Mouse (Mus musculus) hindbrain, embryonic 16.5 days (tissue): ENCODE measurements at regions not wholly inside any gene's neighbourhood (a gene's known extent, or its start where the extent isn't known, plus 50 kb on each side); places are given as distances from the start of the nearest gene placed in this dataset.

Experiments
- ATAC-seq: fragments of 200-750 bp; cut with Nextera tagmentation; 2 replicates; pipeline ENCODE4 v1.8.0; 2017; ENCODE audit warnings: moderate TSS enrichment, moderate library complexity
- H3K27ac ChIP-seq: fragments of 300-500 bp; sonication (generic); 2 replicates; pipeline ENCODE4 v1.5.1; 2014; ENCODE audit warnings: low read depth, mild to moderate bottlenecking, control low read depth, low read length, moderate library complexity
- H3K27me3 ChIP-seq: fragments of 300-500 bp; sonication (generic); replicated peaks from 2 replicates; pipeline ENCODE4 v1.6.1; 2014; ENCODE audit warnings: low read length; ENCODE audit not compliant: control insufficient read depth, insufficient read depth
- H3K36me3 ChIP-seq: fragments of 300-500 bp; sonication (generic); 2 replicates; pipeline ENCODE4 v1.6.1; 2014; ENCODE audit warnings: mild to moderate bottlenecking, low read length, moderate library complexity, mixed read lengths; ENCODE audit not compliant: control insufficient read depth, insufficient read depth
- H3K4me1 ChIP-seq: fragments of 300-500 bp; sonication (generic); 2 replicates; pipeline ENCODE4 v1.6.1; 2014; ENCODE audit warnings: low read depth, low read length; ENCODE audit not compliant: control insufficient read depth, insufficient read depth
- H3K4me2 ChIP-seq: fragments of 300-500 bp; sonication (generic); 2 replicates; pipeline ENCODE4 v1.6.1; 2014; ENCODE audit warnings: mild to moderate bottlenecking, low read length, control low read depth, moderate library complexity
- H3K4me3 ChIP-seq: fragments of 300-500 bp; sonication (generic); 2 replicates; pipeline ENCODE4 v1.5.1; 2014; ENCODE audit warnings: mild to moderate bottlenecking, low read length, control low read depth, moderate library complexity
- H3K9ac ChIP-seq: fragments of 300-500 bp; sonication (generic); 2 replicates; pipeline ENCODE4 v1.6.1; 2014; ENCODE audit warnings: low read depth, mild to moderate bottlenecking, control low read depth, low read length, moderate library complexity
- H3K9me3 ChIP-seq: fragments of 300-500 bp; sonication (generic); 2 replicates; pipeline ENCODE4 v1.6.1; 2014; ENCODE audit warnings: mild to moderate bottlenecking, low read length, moderate library complexity; ENCODE audit not compliant: control insufficient read depth
- WGBS: fragments of 180-500 bp; shearing (Covaris S2); extraction: QIAGEN DNeasy Blood & Tissue Kit; methylation state at CpG from one replicate; pipeline ENCODE4 v1.1.7; 2014; 5-methylcytosine and 5-hydroxymethylcytosine counted together

- Histone ChIP-seq H3K9me3 (no peaks in the 10 kb centered on the region), H3K9ac (no peak overlapping the region), H3K27ac (no peak overlapping the region), H3K4me3 (no peak overlapping the region), H3K4me2 (no peak overlapping the region), H3K36me3 (no peaks in the 10 kb centered on the region), H3K4me1 (peaks cover 19% of the 10 kb centered on the region), H3K27me3 (no peaks in the 10 kb centered on the region)
- ATAC-seq = no peak
- 74% methylated on average over 2 of the region's 2 CpGs for WGBS
Observed at GRCm38 (mm10) chr17:87501098-87501497, 54.4 kb upstream of the Calm2 start.

DNA sequence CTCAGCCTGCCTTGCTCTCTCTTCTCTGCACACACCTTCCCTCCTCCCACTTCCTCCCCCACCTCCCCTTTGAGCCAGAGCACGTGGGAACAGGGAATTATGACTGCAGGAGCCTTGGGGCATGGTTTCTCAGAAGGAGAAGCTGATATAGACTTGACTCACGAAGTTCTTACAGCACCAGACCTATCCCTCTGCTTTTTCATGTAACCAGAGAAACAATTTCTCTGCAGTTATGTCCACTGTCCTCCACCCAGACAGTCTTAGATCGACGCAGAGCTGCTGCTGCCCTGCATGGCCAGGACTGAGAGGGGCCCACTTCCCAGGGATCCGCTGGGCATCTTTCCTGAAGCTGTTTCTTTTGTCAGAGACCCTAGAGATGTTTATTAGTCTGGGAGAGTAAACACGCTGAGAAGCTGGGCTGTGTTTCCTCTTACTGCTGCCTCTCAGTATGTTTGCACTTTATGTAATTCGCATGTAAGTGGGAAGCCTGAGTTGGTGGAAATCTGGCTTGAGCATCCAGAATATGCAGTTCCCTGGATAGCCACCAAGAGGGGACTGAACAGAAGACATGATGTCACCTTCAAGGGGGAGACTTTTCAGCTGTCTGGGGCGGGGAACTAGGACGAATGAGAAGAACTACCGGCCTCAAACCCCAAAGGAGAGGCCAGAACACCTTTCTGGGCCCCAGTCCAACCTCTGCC lies 55.1 kb upstream of the Calm2 start:
- no peak overlapping the region for H3K4me2 ChIP-seq
- ATAC-seq = peak; percentile 28; the same call in 1 of the 2 replicates
- no peaks in the 10 kb centered on the region for H3K9me3 ChIP-seq
- no peaks in the 10 kb centered on the region for H3K36me3 ChIP-seq
- no peak overlapping the region for H3K9ac ChIP-seq
- no peak overlapping the region for H3K4me3 ChIP-seq
- H3K27me3 ChIP-seq = no peaks in the 10 kb centered on the region
- peaks cover 19% of the 10 kb centered on the region for H3K4me1 ChIP-seq
- peak overlapping the region; percentile 48 for H3K27ac ChIP-seq
- 29% methylated on average over 10 of the region's 10 CpGs for WGBS

GRCm38 (mm10) chr17:87502388-87503369 lies 55.9 kb upstream of the Calm2 start:
- Histone ChIP-seq H3K9ac (no peak overlapping the region), H3K4me2 (peak overlapping the region; percentile 24; the same call in 1 of the 2 replicates), H3K27ac (peak overlapping the region; percentile 48), H3K36me3 (no peaks in the 10 kb centered on the region), H3K9me3 (no peaks in the 10 kb centered on the region), H3K4me1 (peaks cover 19% of the 10 kb centered on the region), H3K27me3 (no peaks in the 10 kb centered on the region), H3K4me3 (no peak overlapping the region)
- peak; percentile 86 for ATAC-seq
- 23% methylated on average over 11 of the region's 14 CpGs for WGBS

GRCm38 (mm10) chr17:87503491-87503890 lies 56.8 kb upstream of the Calm2 start:
- Histone ChIP-seq H3K9ac (no peak overlapping the region), H3K4me1 (peaks cover 19% of the 10 kb centered on the region), H3K27ac (no peak overlapping the region), H3K4me2 (no peak overlapping the region), H3K9me3 (no peaks in the 10 kb centered on the region), H3K36me3 (no peaks in the 10 kb centered on the region), H3K27me3 (no peaks in the 10 kb centered on the region), H3K4me3 (no peak overlapping the region)
- 81% methylated on average over 5 of the region's 5 CpGs for WGBS
- no peak for ATAC-seq

GRCm38 (mm10) chr17:87504960-87505681 lies 58.4 kb upstream of the Calm2 start:
- no peak overlapping the region for H3K27ac ChIP-seq
- H3K4me2 ChIP-seq = no peak overlapping the region
- ATAC-seq = no peak
- H3K27me3 ChIP-seq = no peaks in the 10 kb centered on the region
- H3K9me3 ChIP-seq = no peaks in the 10 kb centered on the region
- 52% methylated on average over 5 of the region's 5 CpGs for WGBS
- no peaks in the 10 kb centered on the region for H3K36me3 ChIP-seq
- peaks cover 19% of the 10 kb centered on the region for H3K4me1 ChIP-seq
- H3K4me3 ChIP-seq = no peak overlapping the region
- H3K9ac ChIP-seq = no peak overlapping the region

GRCm38 (mm10) chr17:87507848-87508247 lies 61.1 kb upstream of the Calm2 start:
- Histone ChIP-seq H3K27ac (no peak overlapping the region), H3K9me3 (no peaks in the 10 kb centered on the region), H3K36me3 (no peaks in the 10 kb centered on the region), H3K27me3 (no peaks in the 10 kb centered on the region), H3K4me3 (no peak overlapping the region), H3K4me1 (peaks cover 6% of the 10 kb centered on the region), H3K9ac (no peak overlapping the region), H3K4me2 (no peak overlapping the region)
- ATAC-seq = no peak
- 59% methylated on average over 8 of the region's 8 CpGs for WGBS

DNA sequence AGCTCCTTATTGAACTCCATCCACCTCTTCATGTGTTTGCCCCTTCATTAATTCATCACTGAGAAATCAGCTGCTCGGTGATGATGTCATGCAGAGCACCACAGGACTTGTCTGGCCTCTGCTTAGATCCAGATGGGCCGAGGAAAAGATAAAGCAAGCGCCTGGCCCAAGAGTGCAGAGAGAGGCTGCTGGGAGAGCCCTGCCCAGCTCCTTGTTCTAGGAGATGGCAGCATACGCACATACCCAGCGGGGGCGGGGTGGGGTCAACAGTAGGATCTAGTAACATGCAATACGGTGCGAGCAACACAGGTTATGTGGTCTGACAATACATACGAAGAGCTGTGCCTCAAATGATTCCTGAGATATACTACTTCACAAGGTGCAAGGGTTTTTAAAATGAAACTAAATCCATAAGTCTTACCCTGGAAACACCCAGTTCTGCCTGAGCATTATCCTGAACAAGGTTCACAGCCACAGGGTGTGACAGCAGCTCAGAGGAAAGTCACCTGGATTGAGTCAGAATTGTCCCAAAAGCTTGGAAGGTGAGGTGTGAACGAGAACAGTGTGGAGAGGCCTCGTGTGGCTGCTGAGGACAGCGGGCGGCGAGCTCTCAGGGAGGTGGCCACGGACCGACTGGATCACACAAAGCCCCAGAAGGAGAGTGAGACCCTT lies 62.0 kb upstream of the Calm2 start:
- no peak overlapping the region for H3K4me3 ChIP-seq
- 72% methylated on average over 16 of the region's 16 CpGs for WGBS
- H3K27ac ChIP-seq = no peak overlapping the region
- H3K9ac ChIP-seq = no peak overlapping the region
- no peak for ATAC-seq
- H3K36me3 ChIP-seq = no peaks in the 10 kb centered on the region
- H3K9me3 ChIP-seq = no peaks in the 10 kb centered on the region
- no peaks in the 10 kb centered on the region for H3K27me3 ChIP-seq
- no peaks in the 10 kb centered on the region; the same call in 1 of the 2 replicates for H3K4me1 ChIP-seq
- no peak overlapping the region for H3K4me2 ChIP-seq

GRCm38 (mm10) chr17:87512000-87512611 lies 65.4 kb upstream of the Calm2 start:
- no peak overlapping the region for H3K4me2 ChIP-seq
- H3K4me3 ChIP-seq = no peak overlapping the region
- H3K9ac ChIP-seq = no peak overlapping the region
- H3K36me3 ChIP-seq = no peaks in the 10 kb centered on the region
- H3K27ac ChIP-seq = no peak overlapping the region
- H3K9me3 ChIP-seq = no peaks in the 10 kb centered on the region
- WGBS = 41% methylated on average over 9 of the region's 9 CpGs
- H3K4me1 ChIP-seq = no peaks in the 10 kb centered on the region
- no peaks in the 10 kb centered on the region for H3K27me3 ChIP-seq
- ATAC-seq = peak; percentile 63
